Mouse (Mus musculus) embryonic fibroblast, embryonic 13.5 days (primary cell): Measurements from ENCODE around the gene Cdhr3.

Source experiments
- CTCF ChIP-seq: IDR thresholded peaks from 2 replicates; pipeline ENCODE4 v1.5.1; 2011; ENCODE audit warnings: mild to moderate bottlenecking, control low read depth, low read length, moderate library complexity, borderline replicate concordance; ENCODE audit not compliant: insufficient read depth
- POLR2A ChIP-seq: IDR thresholded peaks from 2 replicates; pipeline ENCODE4 v1.6.1; 2011; ENCODE audit warnings: low read depth, mild to moderate bottlenecking, control low read depth, low read length, moderate library complexity

DNA sequence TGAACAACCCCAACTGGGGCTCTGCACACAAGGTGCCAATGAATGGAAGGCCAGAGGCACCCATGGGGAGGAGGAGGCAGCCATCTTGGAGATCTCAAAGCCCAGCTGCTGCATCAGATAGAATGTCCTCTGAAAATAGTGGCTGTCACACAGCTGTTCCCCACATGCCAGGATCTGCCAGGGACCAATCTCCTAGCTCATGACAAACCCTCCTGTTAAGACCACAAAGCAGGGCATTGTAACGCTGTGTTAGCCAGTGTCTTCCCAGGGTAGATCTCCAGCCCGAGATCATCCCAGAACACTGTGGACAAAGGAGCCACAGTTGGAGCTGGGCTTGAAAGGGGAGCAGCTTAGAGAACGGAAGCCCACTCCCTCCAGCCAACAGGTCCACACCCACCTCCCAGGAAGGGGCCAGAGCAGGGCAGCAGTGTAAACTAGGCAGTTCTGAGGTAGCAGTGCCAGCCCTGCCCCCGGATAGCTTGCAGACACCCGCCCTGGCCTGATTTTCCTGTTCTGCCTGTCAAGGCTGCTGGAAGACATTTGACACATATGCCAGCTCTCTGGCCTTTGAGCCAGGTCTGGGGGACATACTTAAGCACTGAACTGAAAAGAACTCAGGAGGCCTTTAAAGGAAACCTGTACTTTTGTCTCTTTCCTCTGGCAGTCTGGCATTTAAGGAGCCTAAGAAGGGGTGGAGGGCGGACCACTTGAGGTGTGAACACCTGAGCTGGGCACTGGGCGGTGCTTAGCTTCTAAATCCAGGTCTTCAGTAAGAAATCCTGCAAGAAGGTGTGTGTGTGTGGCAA, 84.2 kb downstream of the Cdhr3 start:
- TF ChIP-seq POLR2A (no peak), CTCF (no peak)
